Mouse (Mus musculus) gonadal fat pad, adult 2 months (tissue): ENCODE measurements around the gene Ddrgk1. TPM values are rescaled to one million over a fixed set of nuclear protein-coding genes. Genes with fewer than 3 reads are reported as not detected.
"Not testable (repeated sequence)": the region's sequence is repeated elsewhere in the genome, so short reads cannot be mapped to it uniquely, and the experiment has no call there.

Experiments used
- DNase-seq: peaks from one replicate; pipeline ENCODE4 v3.0.0-alpha.2; 2012; ENCODE audit warnings: low read depth
- polyA plus RNA-seq: library from polyadenylated mRNA; depleted of rRNA; stranded (reverse); fragments of >200 nt; gene quantifications from 2 replicates; pipeline ENCODE4 v1.2.3, GENCODE M21; 2012

The Ddrgk1 gene
- polyA plus RNA-seq, 1 experiment = 87.7 TPM

GRCm38 (mm10) chr2:130653303-130653702, 11.2 kb downstream of the Ddrgk1 start:
- no peak for DNase-seq

- DNase-seq = not testable (repeated sequence)
Measured at GRCm38 (mm10) chr2:130649028-130649427, 15.4 kb downstream of the Ddrgk1 start.

- DNase-seq = no peak
Measured at GRCm38 (mm10) chr2:130645198-130645597, 19.3 kb downstream of the Ddrgk1 start.

GRCm38 (mm10) chr2:130642684-130643369, 21.6 kb downstream of the Ddrgk1 start, which contains the start of gene Lzts3:
Lzts3 (minus strand) TSS chr2:130642803.
- no peak for DNase-seq

- no peak for DNase-seq
Measured at GRCm38 (mm10) chr2:130642197-130642660, 22.2 kb downstream of the Ddrgk1 start.

- DNase-seq = no peak
Measured at GRCm38 (mm10) chr2:130641351-130642025, 23.0 kb downstream of the Ddrgk1 start.

- DNase-seq = no peak
Measured at GRCm38 (mm10) chr2:130639276-130639675, 25.2 kb downstream of the Ddrgk1 start.

GRCm38 (mm10) chr2:130638101-130638611, 26.3 kb downstream of the Ddrgk1 start:
- no peak for DNase-seq

- no peak for DNase-seq
Measured at GRCm38 (mm10) chr2:130635847-130636246, 28.6 kb downstream of the Ddrgk1 start.

- no peak for DNase-seq
Measured at GRCm38 (mm10) chr2:130634739-130635411, 29.6 kb downstream of the Ddrgk1 start.

- no peak for DNase-seq
Measured at GRCm38 (mm10) chr2:130634006-130634738, 30.3 kb downstream of the Ddrgk1 start.

- no peak for DNase-seq
Measured at GRCm38 (mm10) chr2:130632887-130633675, 31.4 kb downstream of the Ddrgk1 start.

- DNase-seq = no peak
Measured at GRCm38 (mm10) chr2:130632416-130632815, 32.0 kb downstream of the Ddrgk1 start.

GRCm38 (mm10) chr2:130629839-130630203, 34.6 kb downstream of the Ddrgk1 start, which contains the start of the genes Fastkd5 and Ubox5:
Fastkd5 (minus strand) TSS chr2:130630027.
Ubox5 (minus strand) TSS chr2:130630038.
- DNase-seq = peak; percentile 37

- no peak for DNase-seq
Measured at GRCm38 (mm10) chr2:130629080-130629838, 35.2 kb downstream of the Ddrgk1 start.

GRCm38 (mm10) chr2:130628424-130628823, 36.0 kb downstream of the Ddrgk1 start:
- DNase-seq = no peak

- no peak for DNase-seq
Measured at GRCm38 (mm10) chr2:130618972-130619371, 45.5 kb downstream of the Ddrgk1 start.

GRCm38 (mm10) chr2:130613091-130613490, 51.4 kb downstream of the Ddrgk1 start:
- DNase-seq = no peak
